Mouse (Mus musculus) midbrain, postnatal 0 days (tissue): ENCODE data around the gene Gm43720. TPM values are rescaled to one million over a fixed set of nuclear protein-coding genes. Genes with fewer than 3 reads are reported as not detected.

Source experiments
- ATAC-seq: fragments of 200-750 bp; cut with Nextera tagmentation; 2 replicates; pipeline ENCODE4 v1.8.0; 2017; ENCODE audit warnings: moderate number of reproducible peaks, mild to moderate bottlenecking, moderate TSS enrichment, moderate library complexity; ENCODE audit not compliant: low FRiP score
- DNase-seq: peaks from one replicate; pipeline ENCODE4 v3.0.0-alpha.2; 2015; ENCODE audit warnings: low spot score
- H3K27ac ChIP-seq: fragments of 300-500 bp; sonication (generic); 2 replicates; pipeline ENCODE4 v1.5.1; 2014; ENCODE audit warnings: low read depth, mild to moderate bottlenecking, low read length, mixed read lengths
- H3K27me3 ChIP-seq: fragments of 300-500 bp; sonication (generic); 2 replicates; pipeline ENCODE4 v1.6.1; 2014; ENCODE audit warnings: low read length, control low read depth, mixed read lengths; ENCODE audit not compliant: insufficient read depth
- H3K36me3 ChIP-seq: fragments of 300-500 bp; sonication (generic); 2 replicates; pipeline ENCODE4 v1.6.1; 2014; ENCODE audit warnings: low read length, control low read depth, mixed read lengths; ENCODE audit not compliant: insufficient read depth
- H3K4me1 ChIP-seq: fragments of 300-500 bp; sonication (generic); 2 replicates; pipeline ENCODE4 v1.6.1; 2014; ENCODE audit warnings: mild to moderate bottlenecking, control low read depth, antibody characterized with exemption, low read length, mixed read lengths; ENCODE audit not compliant: insufficient read depth
- H3K4me2 ChIP-seq: fragments of 300-500 bp; sonication (generic); 2 replicates; pipeline ENCODE4 v1.6.1; 2014; ENCODE audit warnings: low read depth, mild to moderate bottlenecking, low read length, mixed read lengths; ENCODE audit not compliant: poor library complexity, severe bottlenecking
- H3K4me3 ChIP-seq: fragments of 300-500 bp; sonication (generic); 2 replicates; pipeline ENCODE4 v1.5.1; 2014; ENCODE audit warnings: low read depth, mild to moderate bottlenecking, low read length, moderate library complexity
- H3K9ac ChIP-seq: fragments of 300-500 bp; sonication (generic); replicated peaks from 2 replicates; pipeline ENCODE4 v1.6.1; 2014; ENCODE audit warnings: mild to moderate bottlenecking, low read length, moderate library complexity, mixed read lengths; ENCODE audit not compliant: poor library complexity, severe bottlenecking
- H3K9me3 ChIP-seq: fragments of 300-500 bp; sonication (generic); 2 replicates; pipeline ENCODE4 v1.6.1; 2016; ENCODE audit warnings: low read length, control low read depth
- CTCF ChIP-seq: IDR thresholded peaks from 2 replicates; pipeline ENCODE4 v1.5.1; 2016; ENCODE audit warnings: antibody characterized with exemption, mild to moderate bottlenecking
- WGBS: fragments of 180-500 bp; shearing (Covaris S2); extraction: QIAGEN DNeasy Blood & Tissue Kit; methylation state at CpG from one replicate; pipeline ENCODE4 v1.1.7; 2014; 5-methylcytosine and 5-hydroxymethylcytosine counted together
- polyA plus RNA-seq: library from polyadenylated mRNA; unstranded; fragments of >200 nt; fragmentation: Nextera tagmentation; extraction: Ambion mirVana; gene quantifications from 2 replicates; pipeline ENCODE4 v1.2.1, GENCODE M21; 2015
- total RNA-seq: library from RNA; depleted of rRNA; stranded (reverse); fragments of >200 nt; gene quantifications from 2 replicates; pipeline ENCODE4 v1.2.3, GENCODE M21; 2014

Gene Gm43720
- total and polyA plus RNA-seq, 2 experiments from 2014 or later = 0.11 TPM; not detected in 1

GRCm38 (mm10) chr5:138260051-138260450 is 19.7 kb downstream of the Gm43720 start:
- Histone ChIP-seq H3K9me3 (no peaks in the 10 kb centered on the region), H3K9ac (no peak overlapping the region), H3K4me1 (peaks cover 6% of the 10 kb centered on the region; the same call in 1 of the 2 replicates), H3K36me3 (peaks cover 33% of the 10 kb centered on the region), H3K27me3 (no peaks in the 10 kb centered on the region), H3K27ac (no peak overlapping the region), H3K4me3 (no peak overlapping the region), H3K4me2 (no peak overlapping the region)
- ATAC-seq (no peak), DNase-seq (no peak)
- TF ChIP-seq CTCF = no peak
- WGBS = 86% methylated on average over 10 of the region's 10 CpGs

- H3K27me3 ChIP-seq = no peaks in the 10 kb centered on the region
- H3K36me3 ChIP-seq = peaks cover 33% of the 10 kb centered on the region
- no peak for TF ChIP-seq CTCF
- no peak overlapping the region for H3K9ac ChIP-seq
- H3K9me3 ChIP-seq = no peaks in the 10 kb centered on the region
- H3K4me3 ChIP-seq = no peak overlapping the region
- no peak for ATAC-seq
- WGBS = 85% methylated on average over 7 of the region's 7 CpGs
- no peak overlapping the region for H3K4me2 ChIP-seq
- DNase-seq = no peak
- peaks cover 6% of the 10 kb centered on the region; the same call in 1 of the 2 replicates for H3K4me1 ChIP-seq
- no peak overlapping the region for H3K27ac ChIP-seq
Observed at GRCm38 (mm10) chr5:138258993-138259392, 20.8 kb downstream of the Gm43720 start.

GRCm38 (mm10) chr5:138258542-138258941 is 21.2 kb downstream of the Gm43720 start:
- DNase-seq (no peak), ATAC-seq (no peak)
- H3K9me3 ChIP-seq = no peaks in the 10 kb centered on the region
- H3K36me3 ChIP-seq = peaks cover 33% of the 10 kb centered on the region
- WGBS = 88% methylated on average over 6 of the region's 6 CpGs
- H3K4me3 ChIP-seq = no peak overlapping the region
- H3K4me1 ChIP-seq = peaks cover 6% of the 10 kb centered on the region; the same call in 1 of the 2 replicates
- no peak for TF ChIP-seq CTCF
- no peak overlapping the region for H3K27ac ChIP-seq
- no peak overlapping the region for H3K9ac ChIP-seq
- H3K27me3 ChIP-seq = no peaks in the 10 kb centered on the region
- H3K4me2 ChIP-seq = no peak overlapping the region

GRCm38 (mm10) chr5:138258078-138258477 is 21.7 kb downstream of the Gm43720 start:
- no peak overlapping the region for H3K27ac ChIP-seq

GRCm38 (mm10) chr5:138257585-138257978 is 22.2 kb downstream of the Gm43720 start:
- Histone ChIP-seq H3K27ac (no peak overlapping the region), H3K36me3 (peaks cover 33% of the 10 kb centered on the region), H3K9me3 (no peaks in the 10 kb centered on the region), H3K27me3 (no peaks in the 10 kb centered on the region), H3K4me2 (no peak overlapping the region), H3K9ac (no peak overlapping the region), H3K4me1 (peaks cover 4% of the 10 kb centered on the region; the same call in 1 of the 2 replicates), H3K4me3 (no peak overlapping the region)
- DNase-seq (no peak), ATAC-seq (no peak)
- WGBS = 89% methylated on average over 4 of the region's 4 CpGs
- TF ChIP-seq CTCF = no peak

More at GRCm38 (mm10) chr5:138258078-138258477, 21.7 kb downstream of the Gm43720 start:
- H3K4me3 ChIP-seq = no peak overlapping the region
- ATAC-seq = no peak
- DNase-seq = no peak
- H3K9me3 ChIP-seq = no peaks in the 10 kb centered on the region
- TF ChIP-seq CTCF = no peak
- no peak overlapping the region for H3K9ac ChIP-seq
- H3K4me1 ChIP-seq = peaks cover 6% of the 10 kb centered on the region; the same call in 1 of the 2 replicates
- H3K36me3 ChIP-seq = peaks cover 33% of the 10 kb centered on the region
- 85% methylated on average over 3 of the region's 3 CpGs for WGBS
- no peaks in the 10 kb centered on the region for H3K27me3 ChIP-seq
- H3K4me2 ChIP-seq = no peak overlapping the region

- WGBS = 91% methylated on average over 10 of the region's 10 CpGs
- H3K4me1 ChIP-seq = 0 out of 2 replicates have a peak, but pooled peaks cover 2% of the 10 kb centered on the region
- no peak overlapping the region for H3K9ac ChIP-seq
- ATAC-seq = no peak
- H3K4me2 ChIP-seq = no peak overlapping the region
- H3K27me3 ChIP-seq = no peaks in the 10 kb centered on the region
- DNase-seq = no peak
- H3K4me3 ChIP-seq = no peak overlapping the region
- no peak overlapping the region for H3K27ac ChIP-seq
- no peak for TF ChIP-seq CTCF
- H3K36me3 ChIP-seq = peaks cover 32% of the 10 kb centered on the region
- H3K9me3 ChIP-seq = no peaks in the 10 kb centered on the region
Observed at GRCm38 (mm10) chr5:138256966-138257584, 22.7 kb downstream of the Gm43720 start.
